Mouse (Mus musculus) spleen, adult 2 months (tissue): Measurements from ENCODE around the gene Rad51d. TPM values are rescaled to one million over a fixed set of nuclear protein-coding genes. Genes with fewer than 3 reads are reported as not detected.
A peak's percentile ranks its signal among the peaks of the same experiment; 100 is the strongest.

Experiments
- DNase-seq, 2 experiments: peaks; one replicate each; pipeline versions ENCODE4 v3.0.0 to v3.0.0-alpha.2; 2012 to 2021; ENCODE audit warnings: low spot score in 2 of 2, low read depth in 1 of 2
- H3K27ac ChIP-seq: fragments of 200-500 bp; 2 replicates; pipeline ENCODE4 v1.5.1; 2012; ENCODE audit warnings: low read length, inconsistent platforms; ENCODE audit not compliant: insufficient read depth
- H3K27me3 ChIP-seq: fragments of 200-500 bp; 2 replicates; pipeline ENCODE4 v1.6.1; 2012; ENCODE audit warnings: mild to moderate bottlenecking, moderate library complexity, low read length, inconsistent platforms; ENCODE audit not compliant: control insufficient read depth, insufficient read depth
- H3K36me3 ChIP-seq: fragments of 200-500 bp; 2 replicates; pipeline ENCODE4 v1.6.1; 2012; ENCODE audit warnings: mild to moderate bottlenecking, low read length, inconsistent platforms; ENCODE audit not compliant: control insufficient read depth, insufficient read depth
- H3K4me1 ChIP-seq: fragments of 200-500 bp; 2 replicates; pipeline ENCODE4 v1.6.1; 2011; ENCODE audit warnings: inconsistent platforms; ENCODE audit not compliant: control insufficient read depth, insufficient read depth, insufficient read length
- H3K4me3 ChIP-seq: fragments of 200-500 bp; 2 replicates; pipeline ENCODE4 v1.5.1; 2011; ENCODE audit warnings: mild to moderate bottlenecking, inconsistent platforms; ENCODE audit not compliant: insufficient read depth, insufficient read length; ENCODE audit errors: extremely low read depth
- CTCF ChIP-seq: fragments of 200-500 bp; IDR thresholded peaks from 2 replicates; pipeline ENCODE4 v1.5.1; 2011; ENCODE audit warnings: mild to moderate bottlenecking, inconsistent platforms; ENCODE audit not compliant: insufficient read depth, insufficient read length, insufficient replicate concordance; ENCODE audit errors: extremely low read depth
- POLR2A ChIP-seq: fragments of 200-500 bp; IDR thresholded peaks from 2 replicates; pipeline ENCODE4 v1.6.1; 2011; ENCODE audit warnings: low read depth, low read length, inconsistent platforms
- WGBS: fragments of 180-500 bp; shearing (Covaris S2); methylation state at CpG from one replicate; pipeline ENCODE4 v1.1.7; 2018; 5-methylcytosine and 5-hydroxymethylcytosine counted together
- polyA plus RNA-seq: library from polyadenylated mRNA; depleted of rRNA; stranded (reverse); fragments of >200 nt; gene quantifications from 2 replicates; pipeline ENCODE4 v1.2.3, GENCODE M21; 2012

The Rad51d gene
- polyA plus RNA-seq, 1 experiment, result 10.9 TPM

- Histone ChIP-seq H3K4me3 (no peak overlapping the region), H3K27ac (no peak overlapping the region), H3K27me3 (no peaks in the 10 kb centered on the region), H3K36me3 (no peaks in the 10 kb centered on the region), H3K4me1 (no peaks in the 10 kb centered on the region)
- no peak for TF ChIP-seq CTCF
- no peak for TF ChIP-seq POLR2A
- DNase-seq, result no peak
- WGBS, result 86% methylated on average over 4 of the region's 4 CpGs
These were observed 31.3 kb upstream of the Rad51d start for GRCm38 (mm10) chr11:82921691-82922090.

GRCm38 (mm10) chr11:82920768-82921167 is 30.4 kb upstream of the Rad51d start:
- no peaks in the 10 kb centered on the region for H3K36me3 ChIP-seq
- no peaks in the 10 kb centered on the region for H3K4me1 ChIP-seq
- H3K27ac ChIP-seq, result no peak overlapping the region
- DNase-seq, result no peak
- WGBS, result 76% methylated on average over 10 of the region's 10 CpGs
- H3K27me3 ChIP-seq, result no peaks in the 10 kb centered on the region
- TF ChIP-seq CTCF, result no peak
- no peak overlapping the region for H3K4me3 ChIP-seq

- peak; percentile 37 to 65 for DNase-seq
- Histone ChIP-seq H3K27ac (no peak overlapping the region), H3K4me3 (no peak overlapping the region), H3K4me1 (no peaks in the 10 kb centered on the region), H3K27me3 (no peaks in the 10 kb centered on the region), H3K36me3 (no peaks in the 10 kb centered on the region)
- peak; percentile 99 for TF ChIP-seq CTCF
- no peak for TF ChIP-seq POLR2A
- WGBS, result 8% methylated on average over 16 of the region's 16 CpGs
These were observed 24.4 kb upstream of the Rad51d start for GRCm38 (mm10) chr11:82914711-82915352.

GRCm38 (mm10) chr11:82910679-82911389 is 20.4 kb upstream of the Rad51d start:
- H3K4me1 ChIP-seq, result peaks cover 3% of the 10 kb centered on the region; the same call in 1 of the 2 replicates
- no peak overlapping the region for H3K27ac ChIP-seq
- no peak for TF ChIP-seq POLR2A
- no peak for TF ChIP-seq CTCF
- no peaks in the 10 kb centered on the region for H3K27me3 ChIP-seq
- H3K4me3 ChIP-seq, result no peak overlapping the region
- 83% methylated on average over 11 of the region's 11 CpGs for WGBS
- H3K36me3 ChIP-seq, result peaks cover 4% of the 10 kb centered on the region
- no peak for DNase-seq

- 89% methylated on average over 4 of the region's 4 CpGs for WGBS
- no peak for DNase-seq
- H3K27me3 ChIP-seq, result no peaks in the 10 kb centered on the region
- no peak within 1 kb of the TSS for H3K4me3 ChIP-seq
- H3K36me3 ChIP-seq, result peaks cover 6% of the 10 kb centered on the region
- no peak within 1 kb of the TSS for H3K27ac ChIP-seq
- H3K4me1 ChIP-seq, result peaks cover 3% of the 10 kb centered on the region; the same call in 1 of the 2 replicates
- TF ChIP-seq POLR2A (no peak), CTCF (no peak)
These were observed 19.8 kb upstream of the Rad51d start, which contains the start of gene Unc45b for GRCm38 (mm10) chr11:82910250-82910649. Gene Unc45b (plus strand): TSS chr11:82910550.

- H3K4me1 ChIP-seq, result peaks cover 3% of the 10 kb centered on the region; the same call in 1 of the 2 replicates
- WGBS, result 68% methylated on average over 10 of the region's 10 CpGs
These were observed 18.2 kb upstream of the Rad51d start for GRCm38 (mm10) chr11:82908608-82908989.

More at GRCm38 (mm10) chr11:82908608-82908989, 18.2 kb upstream of the Rad51d start:
- no peak overlapping the region; the same call in 1 of the 2 replicates for H3K27ac ChIP-seq
- DNase-seq, result no peak
- no peaks in the 10 kb centered on the region for H3K27me3 ChIP-seq
- 0 out of 2 replicates have a peak overlapping the region, but pooled peaks have one; percentile 85 for H3K4me3 ChIP-seq
- TF ChIP-seq CTCF (no peak), POLR2A (no peak)
- peaks cover 20% of the 10 kb centered on the region for H3K36me3 ChIP-seq
